ENCODE assay signal across 13 mouse cellular contexts in genomic region chr8:56682564-56682963, GRCm38 (mm10).
DNase-seq lines count a peak whose midpoint lies in the region; ATAC-seq and TF ChIP-seq lines count a peak whose summit lies in the region.
"Had no signal": no experiment of that assay in that cellular context is flagged by ENCODE, and none has a peak within 500 bp of the region (broad histone marks: within the 10 kb centered on the region; RNA-seq: fewer than 3 reads in every experiment).

No protein-coding gene starts in this region.

- ATAC-seq in forebrain, embryonic 14.5 days = peak; percentile 70
- ATAC-seq in forebrain, embryonic 12.5 days (ENCODE audit: low FRiP score) = no peak
- ATAC-seq in limb, embryonic 14.5 days (ENCODE audit: low FRiP score, low read depth) = no peak

- no peak overlapping the region for H3K27ac ChIP-seq in forebrain, embryonic 14.5 days (ENCODE audit: low read depth, low read length)
- no peak overlapping the region for H3K27ac ChIP-seq in forebrain, embryonic 12.5 days
- H3K27ac ChIP-seq in left cerebral cortex, adult 2 months = no peak overlapping the region
- no peak overlapping the region for H3K27ac ChIP-seq in limb, embryonic 14.5 days (replicated peaks; ENCODE audit: low read depth, low read length)
- H3K27ac ChIP-seq: hindbrain, embryonic 15.5 days had no signal

- no peaks in the 10 kb centered on the region for H3K4me1 ChIP-seq in forebrain, embryonic 14.5 days (ENCODE audit: control insufficient read depth, insufficient read depth, low read length)
- H3K4me1 ChIP-seq in forebrain, embryonic 12.5 days = no peaks in the 10 kb centered on the region
- H3K4me1 ChIP-seq in limb, embryonic 14.5 days (ENCODE audit: control insufficient read depth, insufficient read depth, low read length) = 0 out of 2 replicates have a peak, but pooled peaks cover 3% of the 10 kb centered on the region
- H3K4me1 ChIP-seq: hindbrain, embryonic 15.5 days had no signal

- H3K9me3 ChIP-seq in forebrain, embryonic 14.5 days (replicated peaks; ENCODE audit: control insufficient read depth, low read length) = no peaks in the 10 kb centered on the region
- no peaks in the 10 kb centered on the region for H3K9me3 ChIP-seq in forebrain, embryonic 12.5 days
- H3K9me3 ChIP-seq in limb, embryonic 14.5 days (ENCODE audit: control insufficient read depth, low read length) = no peaks in the 10 kb centered on the region
- H3K9me3 ChIP-seq: hindbrain, embryonic 15.5 days had no signal

- no peak overlapping the region for H3K4me2 ChIP-seq in forebrain, embryonic 14.5 days (ENCODE audit: low read length)
- H3K4me2 ChIP-seq in forebrain, embryonic 12.5 days = no peak overlapping the region
- no peak overlapping the region for H3K4me2 ChIP-seq in limb, embryonic 14.5 days (replicated peaks; ENCODE audit: low read depth, low read length, severe bottlenecking)
- H3K4me2 ChIP-seq: hindbrain, embryonic 15.5 days had no signal

- intact Hi-C loops in left cerebral cortex, adult 2 months (cut with DNase I) = loop anchor here (2.0 to 10.0 kb wide), 3 partner anchors 650 to 852 kb away; no protein-coding TSS in a partner anchor
- intact Hi-C loops in left cerebral cortex, postnatal 10 days (cut with DNase I) = loop anchor here (5.0 kb wide), 1 partner anchor 650 kb away; no protein-coding TSS in a partner anchor

- no peak overlapping the region for H3K4me3 ChIP-seq in forebrain, embryonic 14.5 days (ENCODE audit: low read depth, low read length)
- H3K4me3 ChIP-seq in forebrain, embryonic 12.5 days (replicated peaks) = no peak overlapping the region
- no peak overlapping the region for H3K4me3 ChIP-seq in left cerebral cortex, adult 2 months
- H3K4me3 ChIP-seq in limb, embryonic 14.5 days (replicated peaks; ENCODE audit: low read length) = no peak overlapping the region
- H3K4me3 ChIP-seq: erythroblast, embryonic 14.5 days; hindbrain, embryonic 15.5 days had no signal

- H3K27me3 ChIP-seq in forebrain, embryonic 14.5 days (replicated peaks; ENCODE audit: control insufficient read depth, insufficient read depth, low read length) = no peaks in the 10 kb centered on the region
- no peaks in the 10 kb centered on the region for H3K27me3 ChIP-seq in forebrain, embryonic 12.5 days
- no peaks in the 10 kb centered on the region for H3K27me3 ChIP-seq in limb, embryonic 14.5 days (ENCODE audit: control insufficient read depth, insufficient read depth, low read length)
- H3K27me3 ChIP-seq: hindbrain, embryonic 15.5 days had no signal

- peak; percentile 62 for DNase-seq in forebrain, embryonic 14.5 days (ENCODE audit: low spot score)
- no peak for DNase-seq in left cerebral cortex, adult 2 months (ENCODE audit: extremely low spot score in 1 of 2, low spot score in 2 of 2)
- no peak for DNase-seq in left cerebral cortex, postnatal 10 days (ENCODE audit: extremely low spot score in 1 of 2, low spot score in 2 of 2)
- DNase-seq in NIH3T3 (ENCODE audit: low read depth) = peak; percentile 64
- DNase-seq in limb, embryonic 14.5 days (ENCODE audit: low spot score) = peak; percentile 42
- no peak for DNase-seq in adrenal gland, postnatal 36 days
- DNase-seq in thymus, postnatal 10 days (ENCODE audit: low spot score in 2 of 2) = no peak
- DNase-seq: adrenal gland, adult 2 months; cerebellum, adult 9-10 months; heart, adult 11 months had no signal

- TF ChIP-seq CTCF in left cerebral cortex, adult 2 months (IDR thresholded peaks at IDR 0.05) = peak; percentile 56

- H3K9ac ChIP-seq in forebrain, embryonic 14.5 days (ENCODE audit: low read length) = no peak overlapping the region
- no peak overlapping the region for H3K9ac ChIP-seq in forebrain, embryonic 12.5 days
- no peak overlapping the region for H3K9ac ChIP-seq in limb, embryonic 14.5 days (ENCODE audit: low read depth, low read length, severe bottlenecking)
- H3K9ac ChIP-seq: hindbrain, embryonic 15.5 days had no signal

- WGBS in forebrain, embryonic 14.5 days = 29% methylated on average over 3 of the region's 3 CpGs
- WGBS in forebrain, embryonic 12.5 days = 15% methylated on average over 3 of the region's 3 CpGs
- 9% methylated on average over 3 of the region's 3 CpGs for WGBS in limb, embryonic 14.5 days

- no peaks in the 10 kb centered on the region for H3K36me3 ChIP-seq in forebrain, embryonic 14.5 days (ENCODE audit: control insufficient read depth, insufficient read depth, low read length)
- no peaks in the 10 kb centered on the region for H3K36me3 ChIP-seq in forebrain, embryonic 12.5 days (replicated peaks)
- no peaks in the 10 kb centered on the region for H3K36me3 ChIP-seq in limb, embryonic 14.5 days (ENCODE audit: control insufficient read depth, insufficient read depth, low read length)
- H3K36me3 ChIP-seq: hindbrain, embryonic 15.5 days had no signal

- no peak for TF ChIP-seq POLR2A in limb, embryonic 14.5 days (IDR thresholded peaks at IDR 0.05; ENCODE audit: borderline replicate concordance, extremely low read depth, insufficient read depth, insufficient read length)

Comparison
In these comparisons a context has a peak if more than half of its experiments do, and no peak if none do; other contexts are left out.
1. DNase-seq: peak in forebrain, embryonic 14.5 days (single experiment), NIH3T3 (single experiment) and limb, embryonic 14.5 days (single experiment); none in left cerebral cortex, adult 2 months (0 of 2), left cerebral cortex, postnatal 10 days (0 of 2), adrenal gland, postnatal 36 days (0 of 2) and thymus, postnatal 10 days (0 of 2).